Mouse (Mus musculus) liver, embryonic 11.5 days (tissue): Measurements from ENCODE around the gene Akap8l. TPM values are rescaled to one million over a fixed set of nuclear protein-coding genes. Genes with fewer than 3 reads are reported as not detected.

ENCODE experiments used
- ATAC-seq: fragments of 200-750 bp; cut with Nextera tagmentation; replicated peaks from 2 replicates; pipeline ENCODE4 v1.8.0; 2017; ENCODE audit warnings: moderate number of reproducible peaks, mild to moderate bottlenecking, moderate TSS enrichment, moderate library complexity; ENCODE audit not compliant: low FRiP score
- DNase-seq: peaks from one replicate; pipeline ENCODE4 v3.0.0-alpha.2; 2017; ENCODE audit warnings: low spot score
- H3K27ac ChIP-seq: fragments of 300-500 bp; sonication (generic); 2 replicates; pipeline ENCODE4 v1.5.1; 2014; ENCODE audit warnings: mild to moderate bottlenecking, low read depth, low read length, control low read depth
- H3K27me3 ChIP-seq: fragments of 300-500 bp; sonication (generic); replicated peaks from 2 replicates; pipeline ENCODE4 v1.6.1; 2014; ENCODE audit warnings: low read length, mixed read lengths; ENCODE audit not compliant: control insufficient read depth, insufficient read depth
- H3K36me3 ChIP-seq: fragments of 300-500 bp; sonication (generic); 2 replicates; pipeline ENCODE4 v1.6.1; 2014; ENCODE audit warnings: mild to moderate bottlenecking, low read length, moderate library complexity, mixed read lengths; ENCODE audit not compliant: control insufficient read depth, insufficient read depth
- H3K4me1 ChIP-seq: fragments of 300-500 bp; sonication (generic); replicated peaks from 2 replicates; pipeline ENCODE4 v1.6.1; 2014; ENCODE audit warnings: low read length, mixed read lengths; ENCODE audit not compliant: control insufficient read depth, insufficient read depth
- H3K4me2 ChIP-seq: fragments of 300-500 bp; sonication (generic); 2 replicates; pipeline ENCODE4 v1.6.1; 2014; ENCODE audit warnings: mild to moderate bottlenecking, control low read depth, moderate library complexity
- H3K4me3 ChIP-seq: fragments of 300-500 bp; sonication (generic); 2 replicates; pipeline ENCODE4 v1.5.1; 2014; ENCODE audit warnings: low read depth, low read length, control low read depth
- H3K9ac ChIP-seq: fragments of 300-500 bp; sonication (generic); 2 replicates; pipeline ENCODE4 v1.6.1; 2014; ENCODE audit warnings: low read depth, low read length, control low read depth
- H3K9me3 ChIP-seq: fragments of 300-500 bp; sonication (generic); 2 replicates; pipeline ENCODE4 v1.6.1; 2016; ENCODE audit warnings: low read length, inconsistent platforms, mixed read lengths; ENCODE audit not compliant: control insufficient read depth
- WGBS: fragments of 180-500 bp; shearing (Covaris S2); extraction: QIAGEN DNeasy Blood & Tissue Kit; methylation state at CpG from one replicate; pipeline ENCODE4 v1.1.7; 2014; 5-methylcytosine and 5-hydroxymethylcytosine counted together
- polyA plus RNA-seq: library from polyadenylated mRNA; unstranded; fragments of >200 nt; fragmentation: Nextera tagmentation; extraction: Ambion mirVana; gene quantifications from 2 replicates; pipeline ENCODE4 v1.2.1, GENCODE M21; 2014

Akap8l gene
- polyA plus RNA-seq, 1 experiment from 2014 or later, result 74.3 TPM

- DNase-seq, result no peak
- H3K4me2 ChIP-seq, result no peak overlapping the region
- no peaks in the 10 kb centered on the region for H3K4me1 ChIP-seq
- no peaks in the 10 kb centered on the region for H3K36me3 ChIP-seq
- H3K27me3 ChIP-seq, result no peaks in the 10 kb centered on the region
- ATAC-seq, result no peak
- no peak overlapping the region for H3K27ac ChIP-seq
- no peak overlapping the region for H3K9ac ChIP-seq
- no peaks in the 10 kb centered on the region for H3K9me3 ChIP-seq
- H3K4me3 ChIP-seq, result no peak overlapping the region
- WGBS, result 67% methylated on average over 4 of the region's 4 CpGs
Observed at GRCm38 (mm10) chr17:32295160-32295559, 55.2 kb downstream of the Akap8l start.

GRCm38 (mm10) chr17:32285138-32285670, 65.2 kb downstream of the Akap8l start:
- 39% methylated on average over 6 of the region's 6 CpGs for whole genome bisulfite sequencing
- peak overlapping the region; percentile 96 for H3K9ac ChIP-seq
- H3K27me3 ChIP-seq, result no peaks in the 10 kb centered on the region
- no peaks in the 10 kb centered on the region for H3K9me3 ChIP-seq
- peak overlapping the region; percentile 92 for H3K4me3 ChIP-seq
- no peak for ATAC-seq
- peak overlapping the region; percentile 71 for H3K4me2 ChIP-seq
- no peak for DNase-seq
- peak overlapping the region; percentile 98 for H3K27ac ChIP-seq
- H3K4me1 ChIP-seq, result peaks cover 11% of the 10 kb centered on the region
- 0 out of 2 replicates have a peak, but pooled peaks cover 2% of the 10 kb centered on the region for H3K36me3 ChIP-seq

GRCm38 (mm10) chr17:32284262-32285137, 65.9 kb downstream of the Akap8l start, which contains the start of gene Brd4:
Gene Brd4, minus strand, starts transcription at chr17:32284722.
- H3K4me2 ChIP-seq, result peak within 1 kb of the TSS; percentile 71
- peak; percentile 96 for DNase-seq
- peaks cover 11% of the 10 kb centered on the region for H3K4me1 ChIP-seq
- H3K27me3 ChIP-seq, result no peaks in the 10 kb centered on the region
- peak within 1 kb of the TSS; percentile 96 for H3K9ac ChIP-seq
- H3K4me3 ChIP-seq, result peak within 1 kb of the TSS; percentile 92
- peak; percentile 90 for ATAC-seq
- 0 out of 2 replicates have a peak, but pooled peaks cover 2% of the 10 kb centered on the region for H3K36me3 ChIP-seq
- peak within 1 kb of the TSS; percentile 98 for H3K27ac ChIP-seq
- under 1% methylated on average over 99 of the region's 100 CpGs for WGBS
- no peaks in the 10 kb centered on the region for H3K9me3 ChIP-seq

GRCm38 (mm10) chr17:32283771-32284221, 66.6 kb downstream of the Akap8l start:
- H3K4me1 ChIP-seq, result peaks cover 15% of the 10 kb centered on the region
- WGBS, result 0% methylated on average over 31 of the region's 41 CpGs
- DNase-seq, result peak; percentile 74

GRCm38 (mm10) chr17:32283341-32283740, 67.1 kb downstream of the Akap8l start:
- peak overlapping the region; percentile 71 for H3K4me2 ChIP-seq
- peak overlapping the region; percentile 98 for H3K27ac ChIP-seq
- ATAC-seq (0 out of 2 replicates have a peak, but pooled peaks have one; percentile 25), DNase-seq (no peak)
- H3K27me3 ChIP-seq, result no peaks in the 10 kb centered on the region
- H3K9me3 ChIP-seq, result no peaks in the 10 kb centered on the region
- peak overlapping the region; percentile 96 for H3K9ac ChIP-seq
- H3K36me3 ChIP-seq, result 0 out of 2 replicates have a peak, but pooled peaks cover 2% of the 10 kb centered on the region
- WGBS, result 5% methylated on average over 7 of the region's 7 CpGs
- peaks cover 16% of the 10 kb centered on the region for H3K4me1 ChIP-seq
- peak overlapping the region; percentile 92 for H3K4me3 ChIP-seq

More at GRCm38 (mm10) chr17:32283771-32284221, 66.6 kb downstream of the Akap8l start:
- peak overlapping the region; percentile 92 for H3K4me3 ChIP-seq
- no peaks in the 10 kb centered on the region for H3K9me3 ChIP-seq
- H3K27me3 ChIP-seq, result no peaks in the 10 kb centered on the region
- peak overlapping the region; percentile 98 for H3K27ac ChIP-seq
- peak overlapping the region; percentile 71 for H3K4me2 ChIP-seq
- 0 out of 2 replicates have a peak, but pooled peaks cover 2% of the 10 kb centered on the region for H3K36me3 ChIP-seq
- H3K9ac ChIP-seq, result peak overlapping the region; percentile 96
- ATAC-seq, result peak; percentile 71

GRCm38 (mm10) chr17:32281611-32282310, 68.6 kb downstream of the Akap8l start:
- Histone ChIP-seq H3K36me3 (0 out of 2 replicates have a peak, but pooled peaks cover 2% of the 10 kb centered on the region), H3K9ac (no peak overlapping the region), H3K4me3 (no peak overlapping the region), H3K27ac (no peak overlapping the region), H3K27me3 (no peaks in the 10 kb centered on the region), H3K4me2 (peak overlapping the region; percentile 39), H3K4me1 (peaks cover 16% of the 10 kb centered on the region), H3K9me3 (no peaks in the 10 kb centered on the region)
- ATAC-seq, result no peak
- no peak for DNase-seq
- 75% methylated on average over 4 of the region's 4 CpGs for WGBS

- Histone ChIP-seq H3K4me1 (peaks cover 18% of the 10 kb centered on the region), H3K27ac (no peak overlapping the region), H3K36me3 (0 out of 2 replicates have a peak, but pooled peaks cover 2% of the 10 kb centered on the region), H3K27me3 (no peaks in the 10 kb centered on the region), H3K4me2 (no peak overlapping the region; the same call in 1 of the 2 replicates), H3K4me3 (no peak overlapping the region), H3K9me3 (no peaks in the 10 kb centered on the region), H3K9ac (no peak overlapping the region)
- 89% methylated on average over 2 of the region's 2 CpGs for WGBS
- DNase-seq, result no peak
- no peak for ATAC-seq
Observed at GRCm38 (mm10) chr17:32281126-32281525, 69.3 kb downstream of the Akap8l start.

- Histone ChIP-seq H3K4me3 (no peak overlapping the region), H3K9me3 (no peaks in the 10 kb centered on the region), H3K27me3 (no peaks in the 10 kb centered on the region), H3K9ac (no peak overlapping the region), H3K4me1 (peaks cover 21% of the 10 kb centered on the region), H3K27ac (no peak overlapping the region), H3K36me3 (0 out of 2 replicates have a peak, but pooled peaks cover 2% of the 10 kb centered on the region), H3K4me2 (no peak overlapping the region)
- DNase-seq (no peak), ATAC-seq (no peak)
- WGBS, result 81% methylated on average over 3 of the region's 3 CpGs
Observed at GRCm38 (mm10) chr17:32280575-32280974, 69.8 kb downstream of the Akap8l start.
